Mouse (Mus musculus): ENCODE results near the gene Pkd2l1. TPM values are rescaled to one million over a fixed set of nuclear protein-coding genes. Genes with fewer than 3 reads are reported as not detected.
"Not testable (repeated sequence)": the region's sequence is repeated elsewhere in the genome, so short reads cannot be mapped to it uniquely, and the experiment has no call there.

Pkd2l1 gene
- polyA plus RNA-seq, 1 experiment from 2014 or later, result not detected

- ATAC-seq (replicated peaks; ENCODE audit: low FRiP score) (no peak), DNase-seq (ENCODE audit: low spot score) (no peak)
- Histone ChIP-seq H3K4me1 (replicated peaks; ENCODE audit: control insufficient read depth, insufficient read depth, low read length) (no peaks in the 10 kb centered on the region), H3K36me3 (ENCODE audit: control insufficient read depth, insufficient read depth, low read length) (peaks cover 36% of the 10 kb centered on the region), H3K9ac (ENCODE audit: low read depth, low read length) (no peak overlapping the region), H3K4me2 (no peak overlapping the region), H3K9me3 (ENCODE audit: control insufficient read depth, low read length) (no peaks in the 10 kb centered on the region), H3K27ac (ENCODE audit: low read depth, low read length) (no peak overlapping the region), H3K27me3 (replicated peaks; ENCODE audit: control insufficient read depth, insufficient read depth, low read length) (no peaks in the 10 kb centered on the region), H3K4me3 (ENCODE audit: low read depth, low read length) (no peak overlapping the region)
- 93% methylated on average over 2 of the region's 2 CpGs for WGBS
Measured at GRCm38 (mm10) chr19:44128560-44128959, 63.7 kb downstream of the Pkd2l1 start.

GRCm38 (mm10) chr19:44127729-44128497 lies 64.3 kb downstream of the Pkd2l1 start:
- no peak overlapping the region for H3K9ac ChIP-seq (ENCODE audit: low read depth, low read length)
- no peak for ATAC-seq (replicated peaks; ENCODE audit: low FRiP score)
- no peak for DNase-seq (ENCODE audit: low spot score)
- H3K9me3 ChIP-seq (ENCODE audit: control insufficient read depth, low read length), result no peaks in the 10 kb centered on the region
- no peak overlapping the region for H3K4me3 ChIP-seq (ENCODE audit: low read depth, low read length)
- H3K4me1 ChIP-seq (replicated peaks; ENCODE audit: control insufficient read depth, insufficient read depth, low read length), result no peaks in the 10 kb centered on the region
- no peak overlapping the region for H3K27ac ChIP-seq (ENCODE audit: low read depth, low read length)
- H3K36me3 ChIP-seq (ENCODE audit: control insufficient read depth, insufficient read depth, low read length), result peaks cover 40% of the 10 kb centered on the region
- no peaks in the 10 kb centered on the region for H3K27me3 ChIP-seq (replicated peaks; ENCODE audit: control insufficient read depth, insufficient read depth, low read length)
- WGBS, result 89% methylated on average over 10 of the region's 10 CpGs
- H3K4me2 ChIP-seq, result no peak overlapping the region

- H3K27ac ChIP-seq (ENCODE audit: low read depth, low read length), result no peak overlapping the region
- WGBS, result 91% methylated on average over 7 of the region's 7 CpGs
- H3K9ac ChIP-seq (ENCODE audit: low read depth, low read length), result no peak overlapping the region
- no peaks in the 10 kb centered on the region for H3K9me3 ChIP-seq (ENCODE audit: control insufficient read depth, low read length)
- DNase-seq (ENCODE audit: low spot score), result no peak
- H3K4me2 ChIP-seq, result no peak overlapping the region
- H3K4me3 ChIP-seq (ENCODE audit: low read depth, low read length), result no peak overlapping the region
- peaks cover 39% of the 10 kb centered on the region for H3K36me3 ChIP-seq (ENCODE audit: control insufficient read depth, insufficient read depth, low read length)
- H3K27me3 ChIP-seq (replicated peaks; ENCODE audit: control insufficient read depth, insufficient read depth, low read length), result no peaks in the 10 kb centered on the region
- no peaks in the 10 kb centered on the region for H3K4me1 ChIP-seq (replicated peaks; ENCODE audit: control insufficient read depth, insufficient read depth, low read length)
- ATAC-seq (replicated peaks; ENCODE audit: low FRiP score), result no peak
Measured at GRCm38 (mm10) chr19:44121137-44121536, 71.1 kb downstream of the Pkd2l1 start.

GRCm38 (mm10) chr19:44120686-44121085 lies 71.6 kb downstream of the Pkd2l1 start:
- H3K36me3 ChIP-seq (ENCODE audit: control insufficient read depth, insufficient read depth, low read length), result peaks cover 39% of the 10 kb centered on the region
- not testable (repeated sequence) for ATAC-seq (replicated peaks; ENCODE audit: low FRiP score); H3K4me3 ChIP-seq (ENCODE audit: low read depth, low read length); H3K4me2 ChIP-seq; H3K9ac ChIP-seq (ENCODE audit: low read depth, low read length); H3K27ac ChIP-seq (ENCODE audit: low read depth, low read length); H3K9me3 ChIP-seq (ENCODE audit: control insufficient read depth, low read length); H3K27me3 ChIP-seq (replicated peaks; ENCODE audit: control insufficient read depth, insufficient read depth, low read length); H3K4me1 ChIP-seq (replicated peaks; ENCODE audit: control insufficient read depth, insufficient read depth, low read length); DNase-seq (ENCODE audit: low spot score)
- WGBS, result 91% methylated on average over 7 of the region's 9 CpGs

DNA sequence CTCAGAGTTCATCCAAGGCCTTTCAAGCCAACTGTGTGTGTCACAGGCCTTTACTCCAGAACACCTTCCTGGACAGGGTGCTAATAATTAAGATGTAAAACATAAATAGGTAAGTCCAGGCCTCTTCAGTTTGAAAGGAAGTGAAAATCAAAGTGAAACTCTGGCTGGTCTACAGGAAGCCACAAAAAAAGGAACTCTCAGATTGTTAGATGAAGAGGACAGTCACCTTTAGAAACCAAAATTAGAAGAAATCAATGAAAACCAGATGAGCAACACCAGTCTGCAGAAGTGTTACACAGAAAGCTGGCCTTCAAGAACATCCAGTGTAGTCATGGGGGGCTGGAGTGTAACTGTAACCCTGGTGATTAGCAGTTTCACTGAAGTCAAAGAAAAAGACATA lies 74.4 kb downstream of the Pkd2l1 start:
- Histone ChIP-seq H3K4me3 (ENCODE audit: low read depth, low read length) (no peak overlapping the region), H3K9me3 (ENCODE audit: control insufficient read depth, low read length) (no peaks in the 10 kb centered on the region), H3K4me1 (replicated peaks; ENCODE audit: control insufficient read depth, insufficient read depth, low read length) (no peaks in the 10 kb centered on the region), H3K36me3 (ENCODE audit: control insufficient read depth, insufficient read depth, low read length) (peaks cover 33% of the 10 kb centered on the region), H3K9ac (ENCODE audit: low read depth, low read length) (no peak overlapping the region), H3K27me3 (replicated peaks; ENCODE audit: control insufficient read depth, insufficient read depth, low read length) (no peaks in the 10 kb centered on the region), H3K27ac (ENCODE audit: low read depth, low read length) (no peak overlapping the region), H3K4me2 (no peak overlapping the region)
- no peak for ATAC-seq (replicated peaks; ENCODE audit: low FRiP score)
- no peak for DNase-seq (ENCODE audit: low spot score)

GRCm38 (mm10) chr19:44111706-44112105 lies 80.5 kb downstream of the Pkd2l1 start:
- Histone ChIP-seq H3K9me3 (ENCODE audit: control insufficient read depth, low read length) (no peaks in the 10 kb centered on the region), H3K4me2 (no peak overlapping the region), H3K36me3 (ENCODE audit: control insufficient read depth, insufficient read depth, low read length) (peaks cover 28% of the 10 kb centered on the region), H3K27ac (ENCODE audit: low read depth, low read length) (no peak overlapping the region), H3K9ac (ENCODE audit: low read depth, low read length) (no peak overlapping the region), H3K27me3 (replicated peaks; ENCODE audit: control insufficient read depth, insufficient read depth, low read length) (no peaks in the 10 kb centered on the region), H3K4me3 (ENCODE audit: low read depth, low read length) (no peak overlapping the region), H3K4me1 (replicated peaks; ENCODE audit: control insufficient read depth, insufficient read depth, low read length) (peaks cover 2% of the 10 kb centered on the region; the same call in 1 of the 2 replicates)
- ATAC-seq (replicated peaks; ENCODE audit: low FRiP score) (no peak), DNase-seq (ENCODE audit: low spot score) (no peak)
- 70% methylated on average over 7 of the region's 7 CpGs for WGBS

- H3K9me3 ChIP-seq (ENCODE audit: control insufficient read depth, low read length), result no peaks in the 10 kb centered on the region
- peaks cover 23% of the 10 kb centered on the region for H3K36me3 ChIP-seq (ENCODE audit: control insufficient read depth, insufficient read depth, low read length)
- 86% methylated on average over 9 of the region's 9 CpGs for WGBS
- no peak overlapping the region for H3K4me2 ChIP-seq
- no peak overlapping the region for H3K4me3 ChIP-seq (ENCODE audit: low read depth, low read length)
- no peak overlapping the region for H3K27ac ChIP-seq (ENCODE audit: low read depth, low read length)
- ATAC-seq (replicated peaks; ENCODE audit: low FRiP score) (no peak), DNase-seq (ENCODE audit: low spot score) (no peak)
- H3K9ac ChIP-seq (ENCODE audit: low read depth, low read length), result no peak overlapping the region
- peaks cover 11% of the 10 kb centered on the region for H3K4me1 ChIP-seq (replicated peaks; ENCODE audit: control insufficient read depth, insufficient read depth, low read length)
- no peaks in the 10 kb centered on the region for H3K27me3 ChIP-seq (replicated peaks; ENCODE audit: control insufficient read depth, insufficient read depth, low read length)
Measured at GRCm38 (mm10) chr19:44110356-44110755, 81.9 kb downstream of the Pkd2l1 start.

DNA sequence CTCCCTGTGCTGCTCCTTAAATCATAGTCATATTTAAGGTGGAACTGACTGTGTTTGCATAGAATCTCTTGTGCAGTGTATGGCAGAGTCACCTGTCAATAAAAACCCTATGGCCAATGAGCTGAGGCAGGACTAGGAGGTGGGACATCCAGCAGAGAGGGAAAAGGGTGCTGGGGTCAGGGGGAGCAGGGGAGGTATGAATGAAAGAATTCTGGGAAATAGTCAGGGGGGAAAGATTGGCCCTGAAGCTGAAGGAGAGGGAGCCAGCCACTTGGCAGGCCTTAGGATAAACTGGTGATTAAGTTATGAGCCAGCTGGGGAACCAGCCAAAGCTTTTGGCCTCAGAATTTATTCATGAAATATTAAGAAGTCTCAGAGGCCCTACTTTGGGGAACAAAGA lies 83.2 kb downstream of the Pkd2l1 start:
- Histone ChIP-seq H3K9ac (ENCODE audit: low read depth, low read length) (no peak overlapping the region), H3K36me3 (ENCODE audit: control insufficient read depth, insufficient read depth, low read length) (peaks cover 22% of the 10 kb centered on the region), H3K4me1 (replicated peaks; ENCODE audit: control insufficient read depth, insufficient read depth, low read length) (peaks cover 16% of the 10 kb centered on the region), H3K4me3 (ENCODE audit: low read depth, low read length) (no peak overlapping the region), H3K27me3 (replicated peaks; ENCODE audit: control insufficient read depth, insufficient read depth, low read length) (no peaks in the 10 kb centered on the region), H3K9me3 (ENCODE audit: control insufficient read depth, low read length) (no peaks in the 10 kb centered on the region), H3K27ac (ENCODE audit: low read depth, low read length) (no peak overlapping the region), H3K4me2 (no peak overlapping the region)
- ATAC-seq (replicated peaks; ENCODE audit: low FRiP score) (no peak), DNase-seq (ENCODE audit: low spot score) (no peak)

Data from liver, embryonic 11.5 days (tissue).